Mouse (Mus musculus): ENCODE results near the gene Aspscr1.
"Not testable (repeated sequence)": the region's sequence is repeated elsewhere in the genome, so short reads cannot be mapped to it uniquely, and the experiment has no call there.

The Aspscr1 gene

DNA sequence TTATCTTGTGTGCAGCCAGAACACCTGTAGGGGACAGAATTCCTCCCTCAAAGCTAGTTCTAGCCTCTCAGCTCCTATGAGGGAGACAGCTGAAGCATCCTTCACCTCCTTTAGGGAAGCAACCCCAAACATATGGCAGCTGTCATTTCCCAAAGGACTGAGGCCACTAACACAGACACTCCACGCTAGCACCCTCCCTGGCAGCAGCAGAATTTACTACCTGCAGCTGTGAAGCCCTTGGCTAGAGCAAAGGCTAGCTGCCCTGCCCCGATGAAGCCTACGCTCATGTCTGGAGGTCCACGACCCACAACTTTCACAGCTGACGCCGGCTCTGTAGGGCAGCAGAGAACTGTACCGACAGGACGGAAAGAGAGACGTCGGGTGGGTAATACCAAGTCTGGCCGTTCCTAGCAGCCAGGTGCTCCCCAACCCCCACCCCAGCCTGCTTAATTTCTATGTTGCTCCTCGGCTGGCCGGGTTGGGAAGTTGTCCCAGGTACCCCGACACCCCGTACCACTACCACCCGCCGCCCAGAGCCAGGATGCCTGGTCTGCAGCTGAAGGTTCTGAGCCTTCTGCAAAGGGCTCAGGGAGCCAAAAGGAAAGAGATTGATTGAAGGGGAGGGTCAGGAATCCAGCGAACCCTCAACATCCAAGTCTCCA is 29.7 kb upstream of the Aspscr1 start:
- no peak for DNase-seq

DNA sequence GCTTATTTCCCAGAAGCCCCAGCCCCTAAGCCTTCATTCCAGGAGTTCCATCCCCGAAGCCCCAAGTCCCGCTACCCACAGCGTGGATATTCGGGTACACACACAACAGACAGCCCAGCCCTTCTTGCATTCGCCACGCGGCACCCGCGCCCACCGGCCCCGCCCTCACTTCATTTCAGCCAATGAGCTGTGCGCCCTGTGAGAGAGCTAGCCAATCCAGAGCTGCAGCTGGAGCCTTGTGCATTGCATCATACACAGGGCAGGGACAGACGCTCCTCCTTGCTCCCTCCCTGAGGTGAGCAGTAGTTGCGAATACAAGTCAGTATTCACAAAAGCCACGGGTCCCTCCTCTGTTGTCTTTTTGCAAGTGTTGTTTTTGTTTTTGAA is 29.2 kb upstream of the Aspscr1 start, which contains the start of gene Pycr1:
Gene Pycr1 (minus strand): TSS at position 169 of the 387 bp plus-strand sequence.
- peak; percentile 89 to 94 for DNase-seq

DNA sequence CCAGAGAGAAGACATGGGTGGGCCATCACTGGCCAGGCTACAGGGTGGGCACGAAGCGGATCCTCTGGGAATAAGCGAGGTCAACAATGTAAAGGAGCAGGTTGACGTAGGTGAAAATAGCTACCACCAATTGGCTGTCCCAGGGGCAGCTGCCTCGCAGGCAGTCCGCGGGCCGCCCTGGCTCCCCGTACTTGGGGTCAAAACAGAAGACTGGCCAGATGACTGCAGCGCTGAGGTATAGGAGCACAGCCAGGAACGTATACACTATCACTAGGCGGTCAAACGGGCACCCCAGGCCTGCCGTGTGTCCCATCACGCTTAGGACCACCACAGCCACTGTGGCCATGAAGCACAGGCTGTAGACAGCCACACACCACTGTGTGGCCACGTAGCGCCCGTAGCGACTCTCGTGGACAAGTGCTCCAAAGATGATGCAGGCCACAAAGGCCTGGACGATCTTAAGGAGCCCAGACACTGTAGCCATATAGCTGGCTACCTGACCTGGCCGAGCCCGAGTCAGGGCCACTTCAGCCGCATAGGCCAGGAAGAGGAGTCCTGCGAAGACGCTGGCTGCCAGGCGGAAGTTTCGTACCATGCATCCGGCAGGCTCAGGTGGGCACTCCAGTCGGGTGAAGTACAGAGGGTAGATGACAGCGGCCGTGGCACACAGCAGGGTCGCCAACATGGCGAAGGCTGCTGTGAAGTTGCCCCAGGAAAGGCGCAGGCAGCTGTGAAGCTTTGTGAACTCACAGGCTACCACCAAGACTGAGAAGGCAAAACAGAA is 25.5 kb upstream of the Aspscr1 start:
- DNase-seq = no peak

DNA sequence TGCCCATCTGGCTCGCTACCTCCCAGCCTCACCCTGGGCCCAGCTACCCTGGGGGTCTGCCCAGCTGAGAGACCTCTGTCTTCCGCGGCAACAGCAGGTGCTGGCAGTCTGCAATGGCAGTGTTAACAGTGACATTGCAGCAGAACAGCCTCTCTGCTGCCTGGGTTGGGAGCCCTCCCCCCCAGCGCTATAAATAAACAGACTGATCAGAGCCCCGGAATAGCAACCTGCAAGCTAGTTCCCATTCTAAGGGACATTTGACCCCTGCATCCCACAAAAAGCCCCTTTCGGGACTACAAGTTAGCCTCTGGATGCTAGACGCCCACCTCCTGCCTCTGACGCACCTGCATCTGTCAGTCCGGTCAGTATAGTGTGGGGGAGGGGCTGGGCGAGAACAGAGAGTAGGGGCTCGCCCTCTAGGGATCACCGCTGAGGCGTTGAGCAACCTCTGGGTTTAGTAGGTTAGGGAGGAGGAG is 24.7 kb upstream of the Aspscr1 start, which contains the start of gene Myadml2:
Gene Myadml2 (minus strand): TSS at position 158 of the 476 bp plus-strand sequence.
- no peak for DNase-seq

DNA sequence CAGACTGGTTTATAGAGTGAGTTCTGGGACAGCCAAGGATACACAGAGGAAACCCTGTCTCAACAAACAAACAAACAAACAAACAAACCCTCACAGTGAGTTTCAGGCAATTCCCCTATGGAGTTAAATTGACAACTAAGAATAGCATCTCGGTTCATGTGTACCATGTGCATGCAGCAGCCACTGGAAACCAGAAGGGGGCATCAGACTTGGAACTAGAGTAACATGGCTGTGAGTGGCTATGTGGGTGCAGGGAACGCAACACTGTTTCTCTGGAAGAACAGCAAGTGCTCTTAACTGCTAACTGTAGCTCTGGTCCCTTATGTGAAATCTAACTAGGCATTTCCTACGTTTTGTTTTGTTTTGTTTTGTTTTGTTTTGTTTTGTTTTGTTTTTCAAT is 20.9 kb upstream of the Aspscr1 start:
- no peak for DNase-seq

DNA sequence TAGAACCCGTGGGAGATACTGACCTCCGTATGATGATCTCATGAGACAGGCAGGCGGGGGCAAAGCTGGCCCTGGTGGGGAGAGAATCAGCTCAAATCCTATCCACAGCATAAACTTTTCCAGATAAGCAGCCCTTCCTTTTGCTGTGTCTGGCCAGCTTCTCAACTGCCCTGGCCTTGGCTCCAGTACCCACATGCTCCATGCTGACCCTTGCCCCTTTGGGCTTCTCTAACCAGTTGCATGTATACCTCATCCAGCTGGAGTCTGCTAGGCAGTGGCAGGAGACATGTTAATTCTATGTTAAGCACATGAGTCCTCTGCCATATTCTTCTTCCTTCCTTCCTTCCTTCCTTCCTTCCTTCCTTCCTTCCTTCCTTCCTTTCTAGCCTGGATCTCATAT is 18.0 kb upstream of the Aspscr1 start:
- peak in 1 of 2 experiments; percentile 33 for DNase-seq

DNA sequence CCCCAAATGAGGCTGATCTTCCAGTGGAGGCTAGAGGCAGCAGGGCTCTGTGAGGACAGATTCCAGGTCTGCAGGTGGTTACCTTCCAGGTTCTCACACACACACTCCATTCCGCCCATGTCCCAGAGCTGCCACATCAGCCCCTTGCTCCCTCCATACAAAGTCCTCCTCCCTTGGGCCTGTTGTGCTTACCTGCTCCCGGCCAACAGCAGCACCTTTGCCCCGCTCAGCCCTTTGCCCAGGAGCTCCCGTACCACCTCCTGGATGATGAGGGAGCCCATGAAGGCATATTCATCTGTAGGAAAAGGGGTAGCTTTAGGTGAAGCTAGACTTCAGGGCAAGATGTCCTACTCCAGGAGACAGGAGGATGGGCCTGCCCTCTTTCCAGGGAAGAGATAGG is 15.5 kb upstream of the Aspscr1 start:
- peak; percentile 65 to 77 for DNase-seq

DNA sequence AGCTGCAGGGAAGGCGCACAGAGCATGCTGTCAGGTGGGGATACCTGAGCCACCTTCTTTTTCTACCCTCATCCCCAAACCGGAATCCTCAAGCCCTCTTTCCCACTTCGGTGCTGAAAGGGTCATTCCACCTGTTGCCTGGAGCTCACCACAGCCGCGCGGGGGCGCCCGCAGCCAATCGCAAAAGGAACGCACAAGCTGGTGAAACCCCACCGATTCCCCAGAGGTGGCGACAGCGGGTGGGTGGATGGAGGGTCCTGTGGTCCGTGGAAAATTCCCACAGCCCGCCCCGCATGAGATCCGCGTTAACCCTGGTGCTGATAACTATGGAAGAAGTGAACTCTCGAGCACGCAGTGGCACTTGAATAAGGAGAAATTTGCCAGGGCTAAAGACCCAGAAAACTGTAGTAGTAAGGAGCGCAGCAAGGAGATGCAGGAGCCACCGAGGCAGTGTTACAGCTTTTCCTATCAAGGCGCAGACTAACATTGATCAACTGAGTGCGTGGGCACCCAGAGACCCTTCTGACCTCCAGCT is 13.8 kb upstream of the Aspscr1 start:
- DNase-seq = peak; percentile 71 to 86

DNA sequence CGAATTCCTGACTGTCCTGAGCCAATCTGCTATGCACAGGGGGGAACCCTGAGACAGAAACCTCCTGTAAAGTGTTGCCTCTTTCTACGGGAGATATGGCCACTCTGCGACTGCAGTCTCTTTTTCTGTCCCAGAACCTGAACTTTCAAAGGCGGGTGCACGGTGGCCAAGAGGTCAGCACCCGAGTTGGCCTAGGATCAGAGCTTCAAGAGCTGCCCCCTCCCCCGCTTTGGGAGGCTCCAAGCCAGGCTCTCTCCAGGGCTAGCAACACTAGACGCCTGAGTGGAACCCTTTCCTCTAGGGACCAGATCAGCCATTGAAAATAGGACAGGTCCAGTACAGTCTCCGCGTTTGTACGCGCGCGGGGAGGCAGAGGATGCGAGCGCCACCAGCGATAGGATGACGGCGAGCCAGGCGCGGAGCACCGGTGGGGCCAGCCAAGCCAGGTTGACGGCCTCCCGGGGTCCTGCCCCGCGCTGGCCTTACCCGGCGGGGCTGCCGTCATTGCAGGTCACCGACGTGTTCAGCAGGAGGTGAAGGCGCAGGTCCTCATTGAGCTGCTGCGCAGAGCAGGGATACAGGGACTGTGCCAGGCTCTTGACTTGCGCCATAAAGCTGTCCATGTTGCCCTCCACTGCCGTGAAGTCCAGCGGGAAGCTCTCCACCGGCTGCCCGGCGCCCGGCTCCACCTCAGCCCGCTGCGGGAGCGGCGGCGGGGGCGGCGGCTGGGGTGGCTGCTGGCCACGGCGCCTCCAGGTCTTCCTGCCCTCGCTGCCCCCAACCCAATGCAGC is 13.1 kb upstream of the Aspscr1 start:
- DNase-seq = peak in 1 of 2 experiments; percentile 28

DNA sequence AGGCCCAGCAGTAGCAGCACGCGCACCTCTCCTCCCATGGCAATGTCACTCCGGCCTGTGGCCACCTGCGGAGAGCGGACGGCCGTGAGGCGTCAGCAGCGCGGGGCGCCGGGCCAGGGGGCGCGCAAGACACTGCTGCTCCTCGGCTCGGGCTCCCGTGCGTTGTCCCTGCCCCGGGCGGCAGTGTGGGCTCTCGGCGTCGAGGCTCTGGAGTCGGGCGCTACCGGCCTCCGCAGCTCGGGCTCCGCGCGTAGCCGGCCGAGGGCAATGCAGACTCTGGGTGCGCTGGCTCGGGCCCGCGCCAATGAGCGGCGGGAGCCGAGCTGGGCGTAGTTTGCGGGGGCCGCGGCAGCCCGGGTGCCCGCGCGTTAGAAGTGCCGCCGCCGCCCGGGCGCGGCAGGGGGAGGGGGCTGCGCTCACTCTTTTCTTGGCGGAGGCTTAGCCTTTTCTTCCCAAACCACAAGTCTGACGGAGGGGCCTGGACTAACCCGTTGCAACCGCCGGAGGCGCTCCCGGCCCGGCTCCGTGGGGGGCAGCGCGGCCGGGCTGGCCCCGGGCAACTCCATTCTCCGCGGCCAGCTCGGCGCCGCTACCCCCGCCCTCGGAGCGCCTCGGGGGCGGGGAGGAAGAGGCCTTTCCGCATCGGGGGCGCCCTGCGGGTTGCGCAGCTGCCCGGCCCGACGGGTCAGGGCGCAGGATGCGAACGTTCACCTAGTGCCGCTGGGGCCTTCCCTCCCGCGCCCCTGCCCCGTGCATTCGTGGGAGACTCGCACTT is 12.3 kb upstream of the Aspscr1 start:
- DNase-seq = peak; percentile 39 to 53

DNA sequence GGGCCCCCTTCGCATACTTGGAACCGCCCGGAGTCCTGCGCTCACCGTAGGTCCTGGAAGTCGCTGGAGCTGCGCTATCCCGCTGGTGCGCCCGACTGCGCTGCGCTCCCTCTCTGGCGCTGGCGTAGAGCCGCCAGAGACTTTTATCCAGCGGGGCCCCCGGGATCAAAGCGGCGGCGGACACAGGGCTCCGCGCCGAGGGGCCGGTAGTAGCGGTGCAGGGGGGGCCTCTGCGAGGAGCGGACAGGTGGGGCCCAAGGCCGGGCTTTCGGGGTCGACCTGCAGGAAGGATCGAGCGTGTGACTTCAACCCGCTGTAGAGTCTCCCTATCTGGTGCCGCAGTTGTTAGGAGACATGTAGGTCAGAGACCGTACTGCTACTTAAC is 11.7 kb upstream of the Aspscr1 start, which contains the start of gene Notum:
Gene Notum (minus strand): TSS at position 100 of the 385 bp plus-strand sequence.
- no peak for DNase-seq

DNA sequence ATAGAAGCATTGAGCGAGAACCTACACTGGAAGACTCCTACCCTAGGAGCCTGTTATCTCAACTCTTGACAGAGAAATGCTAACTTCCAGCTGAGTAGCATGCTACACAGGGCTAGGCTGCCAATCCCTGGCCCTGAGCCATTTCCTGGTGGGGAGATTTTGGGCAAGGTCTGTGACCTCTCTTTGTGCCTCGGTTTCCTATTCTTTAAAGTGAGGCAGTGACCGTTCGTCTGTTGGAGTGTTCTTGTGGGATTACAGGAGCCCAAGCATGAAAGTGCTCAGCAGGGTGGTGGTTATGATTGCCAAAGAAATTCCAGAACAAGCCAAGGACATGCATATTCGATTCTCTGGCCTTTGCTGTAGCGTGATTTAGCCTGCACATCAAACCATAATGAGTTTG is 10.0 kb upstream of the Aspscr1 start:
- DNase-seq = no peak

DNA sequence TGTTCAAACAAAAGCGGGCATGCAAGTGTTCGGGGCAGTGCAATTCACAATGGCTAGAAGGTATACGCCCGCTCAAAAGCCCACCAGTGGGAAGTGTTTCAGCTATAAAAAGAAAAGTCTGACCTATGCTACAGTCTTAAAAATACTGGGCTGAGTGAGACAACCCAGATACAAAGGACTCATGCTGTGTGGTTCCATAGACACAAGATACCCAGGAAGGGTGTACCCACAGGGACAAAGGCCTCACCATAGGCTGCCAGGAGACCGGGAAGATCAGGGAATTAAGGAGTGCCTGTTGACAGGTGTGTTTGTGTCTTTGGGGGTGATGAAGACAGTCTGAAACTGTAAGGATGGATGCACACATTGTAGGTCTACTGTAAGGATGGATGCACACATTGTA is 9.1 kb upstream of the Aspscr1 start:
- no peak for DNase-seq

DNA sequence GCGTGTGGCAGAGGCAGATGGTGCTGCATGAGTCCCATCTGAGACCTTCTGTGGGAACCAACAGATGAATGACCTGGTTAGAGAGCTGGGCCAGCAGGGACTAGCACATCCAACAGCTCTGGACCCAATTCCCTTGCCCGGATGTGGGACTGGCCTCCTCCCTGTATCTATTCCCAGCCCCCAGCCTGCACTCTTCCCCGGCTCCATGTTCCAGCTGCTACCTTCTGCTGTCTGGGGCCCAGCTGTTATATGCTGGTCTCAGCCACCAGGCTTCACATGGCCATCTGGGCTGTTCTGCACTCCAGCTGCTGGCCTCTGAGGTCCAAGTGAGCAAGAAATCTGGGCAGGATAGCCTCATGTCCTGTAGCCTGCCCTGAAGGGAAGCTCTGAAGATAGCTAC is 7.4 kb upstream of the Aspscr1 start:
- no peak for DNase-seq

DNA sequence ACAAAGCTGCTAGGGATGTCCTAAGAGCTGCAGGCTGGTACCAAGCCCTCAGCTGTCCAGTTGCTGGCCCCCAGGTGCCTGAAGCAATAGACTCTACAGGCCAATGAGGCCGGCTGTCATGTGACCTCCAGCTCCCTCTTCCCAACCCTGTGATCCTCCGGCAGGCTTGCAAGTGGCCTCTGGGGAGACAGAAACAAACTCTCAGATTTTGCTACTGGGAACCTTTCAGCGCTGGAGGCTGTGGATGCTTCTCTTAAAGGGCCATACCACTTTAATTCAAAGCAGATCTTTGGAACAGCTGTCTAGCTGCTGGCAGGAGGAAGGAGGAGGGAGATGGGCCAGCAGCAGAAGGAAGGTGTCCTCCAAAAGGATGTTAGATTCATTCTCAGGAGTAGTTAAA is 6.2 kb upstream of the Aspscr1 start:
- no peak for DNase-seq

DNA sequence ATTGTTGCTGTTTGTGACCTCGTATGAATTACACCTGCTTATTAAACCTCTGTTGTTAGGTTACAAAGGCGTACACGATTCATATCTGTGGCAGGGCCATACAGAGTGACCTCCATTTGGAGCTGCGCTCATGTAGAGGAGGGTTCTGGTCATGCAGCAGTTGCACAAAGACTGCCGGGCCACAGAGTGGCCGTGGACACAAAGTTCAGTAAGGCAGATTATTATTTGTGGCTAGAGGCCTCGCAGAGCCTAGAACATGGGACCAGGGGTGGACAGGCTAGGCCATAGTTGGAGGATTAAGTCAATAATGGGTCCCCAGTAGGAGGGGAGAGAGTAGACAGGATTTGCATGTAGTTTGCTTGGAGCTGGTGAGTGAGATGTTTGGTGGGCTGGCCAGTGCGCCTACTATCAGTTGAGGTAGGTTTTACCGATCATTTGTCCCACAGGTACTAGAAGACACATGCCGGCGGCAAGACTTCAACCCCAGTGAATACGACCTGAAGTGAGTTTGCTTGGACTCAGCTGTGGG is 885 bp downstream of the Aspscr1 start:
- no peak for DNase-seq

DNA sequence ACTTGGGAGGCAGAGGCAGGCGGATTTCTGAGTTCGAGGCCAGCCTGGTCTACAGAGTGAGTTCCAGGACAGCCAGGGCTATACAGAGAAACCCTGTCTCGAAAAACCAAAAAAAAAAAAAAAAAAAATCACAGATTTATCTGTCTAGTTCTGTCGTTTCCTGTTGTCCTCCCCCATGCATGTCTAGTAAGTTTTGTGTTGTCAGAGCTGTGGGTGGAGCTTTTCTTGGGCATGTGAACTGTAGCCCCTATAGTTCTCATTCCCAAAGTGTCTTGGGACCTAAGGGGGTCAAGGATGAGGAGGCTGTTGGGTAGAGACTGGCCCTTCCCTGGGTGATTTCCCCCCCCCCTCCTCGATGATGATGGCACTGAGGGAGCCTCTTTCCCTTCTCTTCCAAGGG is 3.1 kb downstream of the Aspscr1 start:
- not testable (repeated sequence) for DNase-seq

DNA sequence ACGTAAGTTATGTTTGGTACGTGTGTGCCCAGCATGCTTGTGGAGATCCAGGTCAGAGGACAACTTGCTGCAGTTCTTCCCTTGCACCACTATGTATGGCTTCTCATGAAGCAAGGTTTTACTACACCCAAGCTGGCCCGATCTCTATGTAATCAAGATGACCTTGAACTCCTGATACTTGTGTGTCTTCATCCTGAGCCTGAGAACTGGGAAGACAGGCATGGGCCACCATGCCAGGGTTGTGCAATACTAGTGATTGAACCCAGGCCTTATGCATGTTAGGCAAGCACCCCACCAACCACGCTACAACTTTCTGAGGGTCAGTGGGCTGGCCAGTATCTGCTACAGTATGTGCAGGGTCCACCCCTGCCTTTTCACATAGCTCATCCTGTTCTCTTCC is 4.2 kb downstream of the Aspscr1 start:
- DNase-seq = no peak

DNA sequence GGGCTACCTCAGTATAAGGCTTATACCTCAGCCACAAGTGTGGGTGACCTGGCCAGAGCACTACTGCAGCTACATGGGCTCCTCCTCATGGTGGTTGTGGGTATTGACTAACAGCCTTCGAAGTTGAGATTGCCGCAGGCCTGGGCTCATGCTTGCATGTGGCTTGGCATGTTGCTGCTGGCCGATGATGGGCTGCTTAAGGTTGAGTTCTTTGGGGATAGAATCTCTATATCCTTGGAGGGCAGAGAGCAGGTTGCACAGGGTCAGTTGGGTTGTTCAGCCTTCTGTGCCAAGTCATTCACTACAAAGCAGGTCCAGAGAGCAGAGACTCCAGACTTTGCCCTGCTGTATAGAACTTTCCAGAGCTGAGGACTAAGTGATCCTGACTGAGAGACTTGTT is 7.1 kb downstream of the Aspscr1 start:
- peak; percentile 75 to 86 for DNase-seq

DNA sequence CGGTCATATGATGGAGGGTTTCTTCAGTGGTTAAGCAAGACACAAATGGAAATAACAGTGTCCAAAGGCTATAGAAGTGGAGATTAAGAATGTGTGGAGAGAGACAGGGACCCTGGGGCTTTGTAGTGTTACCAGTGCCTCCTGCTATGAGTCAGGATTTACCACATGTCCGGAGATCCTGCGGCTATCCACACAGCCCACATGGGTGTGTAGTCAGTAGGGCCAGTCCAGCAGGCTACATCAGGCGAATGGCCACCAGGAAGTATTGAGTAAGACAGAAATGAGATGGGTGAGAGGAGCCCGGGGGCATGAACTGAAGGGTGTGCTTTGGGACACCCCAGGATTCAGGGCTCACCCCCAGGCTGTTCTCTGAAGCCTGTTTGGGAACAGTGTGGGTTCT is 9.9 kb downstream of the Aspscr1 start:
- no peak for DNase-seq

DNA sequence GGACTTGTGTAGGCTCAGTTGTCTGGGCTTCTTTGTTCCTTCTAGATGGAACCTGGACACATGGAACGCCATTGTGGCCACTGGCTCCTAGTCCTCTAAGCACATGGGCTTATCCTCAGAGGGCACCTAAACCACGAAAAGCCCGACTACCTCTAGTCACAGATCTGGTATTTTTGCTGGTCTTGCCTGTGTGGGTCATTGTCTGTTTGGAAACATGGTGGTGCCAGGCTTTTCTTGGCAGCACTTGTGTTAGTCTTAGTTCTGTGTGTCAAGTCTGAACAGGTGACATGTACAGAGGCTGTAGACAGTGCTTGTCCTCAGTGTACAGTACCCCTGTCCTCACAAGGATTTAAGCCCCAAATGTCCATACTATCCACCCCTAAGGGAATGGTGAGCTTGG is 10.8 kb downstream of the Aspscr1 start:
- no peak for DNase-seq

DNA sequence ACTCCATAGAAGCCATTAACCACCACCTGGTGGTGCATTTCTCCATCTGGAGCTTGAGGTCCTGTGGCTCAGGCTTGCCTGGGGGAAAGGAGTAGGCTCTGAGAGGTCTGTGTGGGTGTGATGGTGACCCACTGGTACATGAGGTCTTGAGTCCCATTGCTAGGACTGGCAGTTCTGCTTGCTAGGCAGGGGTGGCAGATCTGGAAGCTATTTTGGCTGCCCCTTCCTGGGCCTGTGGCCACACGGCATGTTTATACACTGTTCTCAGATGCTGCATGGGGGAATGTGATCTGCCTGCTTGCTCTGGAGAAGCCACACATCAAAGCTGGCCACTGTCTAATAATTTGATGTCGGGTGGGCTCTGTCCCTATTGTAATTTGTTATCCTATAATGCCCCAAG is 11.3 kb downstream of the Aspscr1 start:
- no peak for DNase-seq
